Mouse (Mus musculus) stomach, embryonic 14.5 days (tissue): ENCODE results near the gene Gm49320. TPM values are rescaled to one million over a fixed set of nuclear protein-coding genes. Genes with fewer than 3 reads are reported as not detected.

Experiments
- ATAC-seq: fragments of 200-750 bp; cut with Nextera tagmentation; 2 replicates; pipeline ENCODE4 v1.8.0; 2017; ENCODE audit warnings: low read depth, moderate TSS enrichment; ENCODE audit not compliant: insufficient number of reproducible peaks, insufficient read depth, low FRiP score
- H3K27ac ChIP-seq: fragments of 300-500 bp; sonication (generic); 2 replicates; pipeline ENCODE4 v1.5.1; 2014; ENCODE audit warnings: mild to moderate bottlenecking, low read length, moderate library complexity, mixed read lengths
- H3K27me3 ChIP-seq: fragments of 300-500 bp; sonication (generic); 2 replicates; pipeline ENCODE4 v1.6.1; 2014; ENCODE audit warnings: low read length, control low read depth, mixed read lengths; ENCODE audit not compliant: control insufficient read depth, insufficient read depth
- H3K36me3 ChIP-seq: fragments of 300-500 bp; sonication (generic); 2 replicates; pipeline ENCODE4 v1.6.1; 2014; ENCODE audit warnings: mild to moderate bottlenecking, control low read depth, low read length, moderate library complexity, mixed read lengths; ENCODE audit not compliant: control insufficient read depth, insufficient read depth
- H3K4me1 ChIP-seq: fragments of 300-500 bp; sonication (generic); 2 replicates; pipeline ENCODE4 v1.6.1; 2014; ENCODE audit warnings: low read length, control low read depth, mixed read lengths; ENCODE audit not compliant: control insufficient read depth, insufficient read depth
- H3K4me2 ChIP-seq: fragments of 300-500 bp; sonication (generic); replicated peaks from 2 replicates; pipeline ENCODE4 v1.6.1; 2014; ENCODE audit warnings: low read depth, low read length, control low read depth
- H3K4me3 ChIP-seq: fragments of 300-500 bp; sonication (generic); 2 replicates; pipeline ENCODE4 v1.5.1; 2014; ENCODE audit warnings: low read depth, low read length, control low read depth
- H3K9ac ChIP-seq: fragments of 300-500 bp; sonication (generic); replicated peaks from 2 replicates; pipeline ENCODE4 v1.6.1; 2014; ENCODE audit warnings: low read depth, mild to moderate bottlenecking, control low read depth, low read length, moderate library complexity, mixed read lengths
- H3K9me3 ChIP-seq: fragments of 300-500 bp; sonication (generic); 2 replicates; pipeline ENCODE4 v1.6.1; 2016; ENCODE audit warnings: low read depth, low read length, control low read depth; ENCODE audit not compliant: control insufficient read depth
- WGBS: fragments of 180-500 bp; shearing (Covaris S2); extraction: QIAGEN DNeasy Blood & Tissue Kit; methylation state at CpG from one replicate; pipeline ENCODE4 v1.1.7; 2014; 5-methylcytosine and 5-hydroxymethylcytosine counted together
- polyA plus RNA-seq: library from polyadenylated mRNA; unstranded; fragments of >200 nt; fragmentation: Nextera tagmentation; extraction: Ambion mirVana; gene quantifications from 2 replicates; pipeline ENCODE4 v1.2.1, GENCODE M21; 2014

Gm49320 gene
- polyA plus RNA-seq, 1 experiment from 2014 or later = 2.4 TPM

DNA sequence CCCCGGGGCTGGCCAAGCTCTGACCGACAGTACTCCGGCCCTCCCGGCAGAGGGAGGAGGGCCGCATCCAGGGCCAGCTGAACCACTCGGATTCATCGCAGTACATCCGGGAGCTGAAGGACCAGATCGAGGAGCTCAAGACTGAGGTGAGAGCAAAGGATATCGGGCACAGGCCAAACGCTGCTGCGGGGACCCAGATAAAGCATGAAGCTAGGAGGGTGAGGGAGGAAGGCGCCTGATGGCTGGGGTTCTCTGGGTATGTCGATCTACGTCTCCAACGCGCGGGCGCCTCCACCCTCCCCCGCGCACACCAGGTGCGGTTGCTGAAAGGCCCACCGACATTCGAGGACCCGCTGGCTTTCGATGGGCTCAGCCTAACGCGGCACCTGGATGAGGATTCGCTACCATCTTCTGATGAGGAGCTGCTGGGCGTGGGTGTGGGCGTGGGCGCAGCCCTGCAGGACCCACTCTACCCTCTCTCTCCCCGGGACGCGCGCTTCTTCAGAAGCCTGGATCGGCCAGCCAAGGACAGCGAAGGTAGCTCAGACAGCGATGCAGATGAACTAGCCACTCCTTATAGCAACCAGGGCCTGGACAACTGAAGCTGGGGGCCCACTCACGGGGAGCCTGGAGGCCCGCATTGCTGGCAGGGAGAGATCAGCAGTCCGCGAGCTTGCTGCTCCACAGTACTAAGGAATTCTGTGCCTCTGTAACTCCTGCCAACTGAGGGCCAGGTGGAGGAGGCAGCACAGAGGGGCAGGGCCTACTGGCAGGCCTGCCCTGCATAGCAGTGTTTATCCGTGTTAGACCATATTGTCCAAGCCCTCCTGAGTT lies 32.3 kb upstream of the Gm49320 start:
- Histone ChIP-seq H3K27ac (no peak overlapping the region), H3K9ac (no peak overlapping the region), H3K9me3 (no peaks in the 10 kb centered on the region), H3K4me2 (peak overlapping the region; percentile 23; the same call in 1 of the 2 replicates), H3K27me3 (peaks cover 7% of the 10 kb centered on the region; the same call in 1 of the 2 replicates), H3K36me3 (no peaks in the 10 kb centered on the region; the same call in 1 of the 2 replicates), H3K4me3 (no peak overlapping the region), H3K4me1 (peaks cover 3% of the 10 kb centered on the region; the same call in 1 of the 2 replicates)
- peak; percentile 47 for ATAC-seq
- WGBS = 18% methylated on average over 44 of the region's 44 CpGs

DNA sequence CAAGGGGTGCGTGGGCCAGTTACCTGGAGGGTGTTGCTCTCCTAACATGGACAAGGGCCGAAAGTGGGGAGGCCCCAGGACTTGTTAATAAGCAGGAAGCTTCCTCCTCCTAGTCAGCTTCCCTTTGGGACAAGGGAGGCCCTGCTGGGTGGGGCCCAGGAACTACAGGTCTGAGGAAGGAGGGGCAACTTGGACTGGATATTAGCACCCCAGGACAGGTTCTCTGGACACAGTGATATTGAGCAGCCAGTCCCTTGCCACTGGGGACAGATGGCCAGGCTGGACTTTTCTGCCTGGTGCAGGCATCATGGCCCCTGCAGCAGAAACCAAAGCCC lies 31.7 kb upstream of the Gm49320 start:
- no peak overlapping the region; the same call in 1 of the 2 replicates for H3K4me2 ChIP-seq
- no peak overlapping the region for H3K4me3 ChIP-seq
- WGBS = 60% methylated on average over 2 of the region's 2 CpGs

DNA sequence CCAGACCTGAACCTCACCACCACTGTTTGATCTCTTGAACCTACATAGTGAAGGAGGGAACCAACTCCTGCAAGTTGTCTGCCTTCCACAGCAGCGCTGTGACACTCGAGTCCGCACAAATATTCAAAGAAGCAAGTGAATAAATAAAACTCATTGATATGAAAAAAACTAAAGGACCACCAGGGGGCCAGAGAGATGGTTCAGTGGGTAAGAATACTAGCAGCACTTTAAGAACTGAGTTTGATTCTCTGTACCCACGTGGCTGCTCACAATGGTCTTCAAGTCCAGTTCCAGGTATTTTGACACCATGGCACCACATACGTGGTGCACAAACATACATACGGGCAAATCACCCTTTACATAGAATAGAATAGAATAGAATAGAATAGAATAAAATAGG lies 27.6 kb upstream of the Gm49320 start:
- no peak overlapping the region for H3K4me3 ChIP-seq
- no peak overlapping the region for H3K27ac ChIP-seq

More for the DNA sequence above, 31.7 kb upstream of the Gm49320 start:
- H3K4me1 ChIP-seq = peaks cover 3% of the 10 kb centered on the region; the same call in 1 of the 2 replicates
- H3K9ac ChIP-seq = no peak overlapping the region
- no peak overlapping the region for H3K27ac ChIP-seq
- no peaks in the 10 kb centered on the region; the same call in 1 of the 2 replicates for H3K36me3 ChIP-seq
- H3K9me3 ChIP-seq = no peaks in the 10 kb centered on the region
- H3K27me3 ChIP-seq = peaks cover 7% of the 10 kb centered on the region; the same call in 1 of the 2 replicates
- ATAC-seq = 0 out of 2 replicates have a peak, but pooled peaks have one; percentile 10

DNA sequence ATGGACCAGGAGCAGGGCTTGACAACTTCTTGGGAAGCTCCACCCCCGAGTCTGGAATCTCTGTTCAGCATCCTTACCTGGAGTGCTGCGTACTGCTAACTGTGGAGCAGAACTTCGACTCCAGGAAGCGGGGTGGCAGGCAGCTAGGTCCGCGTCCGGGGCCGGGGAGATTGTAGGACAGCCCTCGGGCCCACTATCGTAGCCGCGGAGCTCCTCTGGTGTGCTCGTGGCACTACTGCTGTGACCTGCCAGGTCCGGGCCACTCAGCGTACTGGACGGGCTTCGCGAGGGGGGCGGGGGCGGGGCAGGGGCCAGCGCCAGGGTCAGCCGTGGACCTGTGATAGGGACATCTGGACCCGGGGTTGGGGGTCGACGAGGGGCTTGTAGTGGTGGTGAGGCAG lies 25.9 kb upstream of the Gm49320 start:
- Histone ChIP-seq H3K4me2 (peak overlapping the region; percentile 89), H3K27me3 (no peaks in the 10 kb centered on the region), H3K4me1 (no peaks in the 10 kb centered on the region), H3K9me3 (no peaks in the 10 kb centered on the region), H3K4me3 (peak overlapping the region; percentile 41), H3K27ac (no peak overlapping the region; the same call in 1 of the 2 replicates), H3K36me3 (no peaks in the 10 kb centered on the region; the same call in 1 of the 2 replicates), H3K9ac (0 out of 2 replicates have a peak overlapping the region, but pooled peaks have one; percentile 14)
- peak; percentile 10; the same call in 1 of the 2 replicates for ATAC-seq
- WGBS = 1% methylated on average over 25 of the region's 25 CpGs

More for the DNA sequence above, 27.6 kb upstream of the Gm49320 start:
- 0 out of 2 replicates have a peak, but pooled peaks cover under 1% of the 10 kb centered on the region for H3K27me3 ChIP-seq
- WGBS = 77% methylated on average over 6 of the region's 6 CpGs
- H3K36me3 ChIP-seq = no peaks in the 10 kb centered on the region; the same call in 1 of the 2 replicates
- H3K9me3 ChIP-seq = no peaks in the 10 kb centered on the region
- no peak overlapping the region for H3K9ac ChIP-seq
- no peak for ATAC-seq
- H3K4me1 ChIP-seq = no peaks in the 10 kb centered on the region; the same call in 1 of the 2 replicates
- no peak overlapping the region for H3K4me2 ChIP-seq

DNA sequence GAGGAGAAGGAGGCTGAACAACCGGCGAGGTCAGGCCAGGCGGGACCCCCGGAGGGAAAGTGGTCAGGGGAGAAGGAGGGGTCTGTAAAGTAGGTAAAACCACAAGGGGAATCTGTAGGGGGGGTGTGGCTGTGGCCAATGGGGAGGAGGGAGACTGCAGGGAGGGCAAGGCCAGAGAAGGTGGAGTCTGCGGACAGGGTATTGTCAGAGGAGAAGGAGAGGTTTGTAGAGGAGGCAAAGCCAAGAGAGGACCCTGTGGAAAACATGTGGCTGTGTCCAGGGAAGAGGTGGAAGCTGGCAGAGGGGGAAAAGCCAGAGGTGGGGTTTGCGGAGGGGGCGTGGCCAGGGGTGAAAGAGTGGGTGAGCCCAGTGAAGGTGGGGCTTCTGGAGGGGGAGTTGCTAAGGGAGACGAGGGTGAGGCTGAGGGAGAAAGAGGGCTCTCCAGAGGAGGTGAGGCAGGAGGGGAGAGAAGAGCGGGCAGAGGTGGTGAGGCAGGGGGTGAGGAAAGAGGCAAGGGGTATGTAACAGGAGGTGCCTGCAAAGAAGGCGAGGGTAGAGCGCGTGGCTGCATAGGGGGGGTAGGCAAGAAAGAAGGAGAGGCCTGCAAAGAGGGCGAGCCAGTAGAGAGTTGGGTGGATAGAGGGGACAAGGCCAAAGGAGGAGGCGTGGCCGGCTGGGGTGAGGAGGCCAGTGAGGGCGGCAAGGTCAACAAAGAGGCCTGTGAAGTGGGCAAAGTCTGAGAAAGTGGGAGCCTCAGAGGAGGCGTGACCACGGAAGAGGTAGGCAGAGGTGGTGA lies 25.3 kb upstream of the Gm49320 start:
- WGBS = 3% methylated on average over 18 of the region's 18 CpGs
- Histone ChIP-seq H3K27me3 (no peaks in the 10 kb centered on the region), H3K4me1 (no peaks in the 10 kb centered on the region), H3K4me2 (peak overlapping the region; percentile 89), H3K27ac (peak overlapping the region; percentile 49), H3K36me3 (no peaks in the 10 kb centered on the region; the same call in 1 of the 2 replicates), H3K9ac (0 out of 2 replicates have a peak overlapping the region, but pooled peaks have one; percentile 14), H3K4me3 (peak overlapping the region; percentile 41), H3K9me3 (no peaks in the 10 kb centered on the region)
- peak; percentile 77 for ATAC-seq

DNA sequence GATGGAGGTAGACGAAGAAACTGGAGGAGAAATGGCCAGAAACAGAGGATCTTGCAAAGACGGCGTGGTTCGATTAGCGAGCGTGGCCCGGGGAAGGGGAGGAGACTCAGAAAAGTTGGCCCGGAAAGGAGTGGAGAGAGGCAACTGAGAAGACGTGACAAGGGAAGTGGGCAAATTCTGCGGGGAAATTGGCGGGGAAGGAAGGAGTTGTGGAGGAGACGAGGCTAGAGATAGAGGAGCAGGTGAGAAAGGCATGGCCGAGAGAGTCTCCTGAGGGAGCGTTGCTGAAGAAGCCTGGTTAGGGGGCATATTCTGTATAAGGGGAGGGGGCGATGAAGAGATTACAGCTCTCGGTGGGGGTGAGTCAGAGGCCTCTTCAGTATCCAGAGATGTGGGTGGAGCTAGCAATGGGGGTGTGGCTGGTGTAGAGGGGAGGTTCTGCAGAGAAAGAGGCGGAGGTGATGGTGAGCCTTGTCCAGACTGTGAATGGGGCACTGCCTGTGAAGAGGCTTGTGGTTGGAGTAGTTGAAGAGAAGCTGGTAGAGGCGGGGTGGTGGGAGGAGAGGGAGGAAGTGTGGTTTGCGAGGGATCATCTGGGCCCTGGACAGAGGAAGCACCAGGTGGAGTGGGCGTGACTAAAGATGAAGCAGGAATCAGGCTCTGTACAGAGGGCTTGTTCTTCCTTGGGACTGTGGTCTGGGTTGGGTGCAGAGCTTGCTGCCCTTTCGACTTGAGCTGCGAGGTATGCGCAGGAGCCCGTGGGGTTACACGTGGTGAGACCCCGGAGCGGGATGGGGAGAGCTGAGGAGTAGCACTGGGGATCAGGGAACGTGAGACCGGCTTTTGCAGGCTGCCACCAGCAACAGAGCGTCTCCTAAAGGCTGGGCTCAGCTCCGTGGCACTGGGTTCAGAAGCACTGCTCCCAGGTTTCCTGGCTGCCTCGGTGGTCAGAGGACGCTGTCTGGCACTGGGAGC lies 24.4 kb upstream of the Gm49320 start:
- Histone ChIP-seq H3K9ac (no peak overlapping the region), H3K9me3 (no peaks in the 10 kb centered on the region), H3K36me3 (no peaks in the 10 kb centered on the region; the same call in 1 of the 2 replicates), H3K4me1 (no peaks in the 10 kb centered on the region), H3K4me3 (peak overlapping the region; percentile 41), H3K27ac (peak overlapping the region; percentile 49), H3K4me2 (peak overlapping the region; percentile 89), H3K27me3 (no peaks in the 10 kb centered on the region)
- 10% methylated on average over 33 of the region's 33 CpGs for WGBS
- ATAC-seq = peak; percentile 61

DNA sequence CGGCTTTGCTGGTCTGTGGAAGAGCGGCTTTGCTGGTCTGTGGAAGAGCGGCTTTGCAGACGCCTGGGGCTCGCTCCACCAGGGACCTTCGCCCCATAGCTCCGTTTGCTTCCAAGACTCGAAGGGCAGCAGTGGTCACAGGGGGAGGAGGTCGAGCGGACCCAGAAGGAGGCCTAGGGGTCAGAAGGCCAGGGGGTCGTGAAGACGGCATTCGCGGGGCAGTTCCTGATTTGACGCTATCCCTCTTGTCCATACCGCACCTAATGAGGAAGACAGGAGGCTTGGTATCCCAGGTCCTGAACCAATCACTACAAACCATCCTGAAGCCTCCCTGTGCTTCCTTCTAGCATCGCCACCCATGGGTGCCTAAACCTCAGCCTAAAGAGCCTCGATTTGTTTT lies 22.4 kb upstream of the Gm49320 start:
- Histone ChIP-seq H3K27ac (no peak overlapping the region), H3K9ac (peak overlapping the region; percentile 28; the same call in 1 of the 2 replicates), H3K4me1 (no peaks in the 10 kb centered on the region), H3K9me3 (no peaks in the 10 kb centered on the region), H3K36me3 (no peaks in the 10 kb centered on the region), H3K27me3 (no peaks in the 10 kb centered on the region), H3K4me3 (peak overlapping the region; percentile 44), H3K4me2 (peak overlapping the region; percentile 68)
- WGBS = 6% methylated on average over 18 of the region's 18 CpGs
- ATAC-seq = no peak
